Mouse (Mus musculus) R1 (cell line): ENCODE measurements around the gene Tnfrsf14.
A peak's percentile ranks its signal among the peaks of the same experiment; 100 is the strongest.

ENCODE experiments used
- DNase-seq: peaks from one replicate; pipeline ENCODE4 v3.0.0-alpha.2; 2018; ENCODE audit warnings: low read depth, low spot score

Gene Tnfrsf14

DNA sequence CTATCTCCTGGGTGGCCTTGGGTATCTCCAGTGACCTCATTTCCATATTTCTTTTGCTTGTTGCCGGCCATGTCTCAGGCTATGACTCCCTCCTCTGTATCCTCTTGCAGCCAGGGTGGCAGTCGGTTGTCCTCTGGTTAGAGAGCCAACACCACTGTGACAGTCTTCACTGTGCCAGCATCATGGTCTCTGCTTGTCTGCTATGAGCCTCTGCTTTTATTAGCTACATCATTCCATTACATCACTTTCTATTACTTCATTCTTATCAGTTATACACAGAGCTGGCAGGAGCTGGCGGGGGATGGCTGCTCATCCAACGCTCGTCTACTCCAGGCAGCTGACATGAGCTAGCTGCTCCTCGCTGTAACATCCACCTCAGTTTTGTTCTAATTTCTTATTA, 47.6 kb downstream of the Tnfrsf14 start:
- no peak for DNase-seq

GRCm38 (mm10) chr4:154877864-154878548, 50.4 kb downstream of the Tnfrsf14 start:
- DNase-seq, result peak; percentile 91

DNA sequence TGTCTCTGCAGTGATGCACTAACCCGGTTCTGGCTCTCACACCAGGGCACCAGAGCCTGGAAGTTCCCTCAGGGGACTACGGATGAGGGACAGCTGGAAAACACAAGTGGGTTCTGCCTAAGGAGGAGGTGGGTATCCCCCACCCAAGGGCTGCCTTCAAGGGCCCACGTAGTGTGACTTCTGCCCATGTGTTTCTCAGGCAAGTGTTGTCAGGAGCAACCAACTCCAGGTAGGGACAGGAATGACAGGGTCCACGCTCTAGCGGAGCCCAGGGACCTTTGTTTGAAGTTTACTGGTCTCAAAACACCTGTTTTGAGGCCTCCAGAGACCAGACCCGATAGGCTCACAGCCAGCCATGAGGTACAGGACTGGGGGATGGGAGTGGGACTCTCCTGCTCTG, 55.2 kb downstream of the Tnfrsf14 start:
- no peak for DNase-seq
